Mouse (Mus musculus) forebrain, embryonic 14.5 days (tissue): Measurements from ENCODE around the gene Tff3. TPM values are rescaled to one million over a fixed set of nuclear protein-coding genes. Genes with fewer than 3 reads are reported as not detected.

ENCODE experiments used
- ATAC-seq: fragments of 200-750 bp; cut with Nextera tagmentation; 2 replicates; pipeline ENCODE4 v1.8.0; 2017; ENCODE audit warnings: mild to moderate bottlenecking, moderate library complexity
- DNase-seq: peaks from one replicate; pipeline ENCODE4 v3.0.0-alpha.2; 2015; ENCODE audit warnings: low spot score
- H3K27ac ChIP-seq: fragments of 300-500 bp; sonication (generic); 2 replicates; pipeline ENCODE4 v1.5.1; 2014; ENCODE audit warnings: low read depth, mild to moderate bottlenecking, control low read depth, low read length, moderate library complexity
- H3K27me3 ChIP-seq: fragments of 300-500 bp; sonication (generic); replicated peaks from 2 replicates; pipeline ENCODE4 v1.6.1; 2014; ENCODE audit warnings: low read length, control low read depth, mixed read lengths; ENCODE audit not compliant: control insufficient read depth, insufficient read depth
- H3K36me3 ChIP-seq: fragments of 300-500 bp; sonication (generic); 2 replicates; pipeline ENCODE4 v1.6.1; 2014; ENCODE audit warnings: low read length, control low read depth; ENCODE audit not compliant: control insufficient read depth, insufficient read depth
- H3K4me1 ChIP-seq: fragments of 300-500 bp; sonication (generic); 2 replicates; pipeline ENCODE4 v1.6.1; 2014; ENCODE audit warnings: antibody characterized with exemption, low read length, control low read depth; ENCODE audit not compliant: control insufficient read depth, insufficient read depth
- H3K4me2 ChIP-seq: fragments of 300-500 bp; sonication (generic); 2 replicates; pipeline ENCODE4 v1.6.1; 2014; ENCODE audit warnings: mild to moderate bottlenecking, control low read depth, low read length
- H3K4me3 ChIP-seq: fragments of 300-500 bp; sonication (generic); 2 replicates; pipeline ENCODE4 v1.5.1; 2014; ENCODE audit warnings: low read depth, low read length, control low read depth
- H3K9ac ChIP-seq: fragments of 300-500 bp; sonication (generic); 2 replicates; pipeline ENCODE4 v1.6.1; 2014; ENCODE audit warnings: mild to moderate bottlenecking, low read length, control low read depth, moderate library complexity
- H3K9me3 ChIP-seq: fragments of 300-500 bp; sonication (generic); replicated peaks from 2 replicates; pipeline ENCODE4 v1.6.1; 2016; ENCODE audit warnings: low read length, control low read depth, mixed read lengths; ENCODE audit not compliant: control insufficient read depth
- WGBS: fragments of 180-500 bp; shearing (Covaris S2); extraction: QIAGEN DNeasy Blood & Tissue Kit; methylation state at CpG from one replicate; pipeline ENCODE4 v1.1.7; 2014; 5-methylcytosine and 5-hydroxymethylcytosine counted together
- polyA plus RNA-seq: library from polyadenylated mRNA; unstranded; fragments of >200 nt; fragmentation: Nextera tagmentation; extraction: Ambion mirVana; gene quantifications from 2 replicates; pipeline ENCODE4 v1.2.1, GENCODE M21; 2014

Gene Tff3
- polyA plus RNA-seq, 1 experiment from 2014 or later = 1.6 TPM

DNA sequence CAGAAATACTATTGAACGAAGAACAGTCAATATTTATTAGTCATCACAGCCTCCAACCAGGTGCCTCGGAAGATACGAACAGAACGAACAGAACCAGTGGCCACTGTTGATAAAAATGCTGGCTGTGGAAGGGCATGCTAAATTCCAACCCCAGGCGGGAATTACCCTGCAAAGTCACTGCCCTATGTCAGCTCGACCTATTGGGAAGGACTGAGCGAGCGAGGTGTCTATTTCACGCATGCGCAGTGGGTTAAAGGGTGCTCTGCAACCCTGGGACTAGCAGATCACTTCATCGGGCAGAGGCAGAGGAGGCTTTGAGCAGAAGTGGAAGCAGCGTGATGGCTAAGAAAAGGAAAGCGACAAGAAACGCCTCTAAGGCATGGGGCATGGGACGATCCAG, 4.3 kb upstream of the Tff3 start:
- H3K9ac ChIP-seq = no peak overlapping the region
- H3K36me3 ChIP-seq = no peaks in the 10 kb centered on the region
- no peak overlapping the region for H3K4me2 ChIP-seq
- no peak overlapping the region for H3K4me3 ChIP-seq
- DNase-seq (no peak), ATAC-seq (no peak)
- H3K27ac ChIP-seq = no peak overlapping the region
- H3K9me3 ChIP-seq = no peaks in the 10 kb centered on the region
- no peaks in the 10 kb centered on the region for H3K27me3 ChIP-seq
- H3K4me1 ChIP-seq = no peaks in the 10 kb centered on the region
- 80% methylated on average over 15 of the region's 15 CpGs for WGBS

DNA sequence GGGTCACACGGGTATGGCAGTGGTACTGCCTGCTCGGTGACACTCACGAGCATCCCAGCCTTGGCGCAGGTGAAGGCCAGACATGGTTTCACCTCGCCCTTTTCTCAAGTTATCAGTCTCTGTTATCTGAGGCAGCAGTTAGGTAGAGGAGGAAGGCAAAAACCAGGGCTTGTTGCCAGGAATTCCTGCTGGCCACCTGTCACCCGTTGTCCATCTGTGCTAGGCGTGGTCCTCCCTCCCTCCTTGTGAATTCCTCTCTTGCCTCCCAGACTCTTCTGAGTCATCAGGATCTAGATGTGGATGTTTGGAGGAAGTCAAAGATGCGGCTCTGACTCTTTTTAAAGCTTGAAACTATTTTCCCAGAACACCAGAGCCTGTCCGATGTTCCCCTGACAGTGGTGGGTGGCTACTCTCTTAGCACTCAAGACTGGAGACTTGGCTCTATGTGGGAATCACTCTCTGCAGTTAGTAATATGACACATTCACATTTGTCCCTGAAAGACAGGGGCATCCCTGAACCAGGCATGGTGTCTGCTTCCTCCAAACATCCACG, 1.9 kb upstream of the Tff3 start:
- DNase-seq (no peak), ATAC-seq (no peak)
- no peak overlapping the region for H3K27ac ChIP-seq
- H3K9ac ChIP-seq = no peak overlapping the region
- no peaks in the 10 kb centered on the region for H3K36me3 ChIP-seq
- no peaks in the 10 kb centered on the region for H3K4me1 ChIP-seq
- no peak overlapping the region for H3K4me2 ChIP-seq
- no peak overlapping the region for H3K4me3 ChIP-seq
- 86% methylated on average over 10 of the region's 10 CpGs for WGBS
- no peaks in the 10 kb centered on the region for H3K9me3 ChIP-seq
- H3K27me3 ChIP-seq = no peaks in the 10 kb centered on the region

DNA sequence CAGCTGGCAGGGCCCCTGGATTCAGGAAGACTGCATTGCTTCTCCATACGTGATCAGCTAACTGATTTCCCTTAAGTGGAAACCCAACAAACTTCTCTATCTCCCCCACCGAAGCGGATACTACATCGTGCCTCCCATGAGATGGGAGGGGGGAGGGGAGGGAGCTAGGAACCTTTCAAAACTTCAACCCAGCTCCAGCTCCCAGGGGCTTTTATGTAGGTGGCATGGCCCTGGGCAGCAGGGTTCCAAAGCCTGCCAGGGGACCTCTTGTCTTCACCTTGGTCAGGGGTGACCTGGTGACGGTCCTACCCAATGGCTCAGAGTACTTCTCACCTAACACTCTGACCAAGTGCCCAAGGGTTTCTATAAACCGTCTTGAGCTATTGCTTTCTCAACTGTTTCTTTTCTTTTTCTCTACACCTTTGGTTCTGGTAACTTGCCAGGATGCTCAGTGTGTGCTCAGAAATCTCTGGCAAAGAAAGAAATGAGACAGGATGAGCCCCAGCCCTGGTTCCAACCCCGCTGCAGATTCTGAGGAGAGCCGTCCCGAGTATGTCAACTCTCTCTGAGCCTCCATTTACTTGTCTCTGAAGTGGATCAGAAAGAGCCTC, 633 bp downstream of the Tff3 start:
- Histone ChIP-seq H3K27ac (no peak overlapping the region), H3K4me2 (no peak overlapping the region), H3K9me3 (no peaks in the 10 kb centered on the region), H3K9ac (no peak overlapping the region), H3K36me3 (no peaks in the 10 kb centered on the region), H3K4me3 (no peak overlapping the region), H3K27me3 (no peaks in the 10 kb centered on the region), H3K4me1 (no peaks in the 10 kb centered on the region)
- 83% methylated on average over 9 of the region's 9 CpGs for WGBS
- DNase-seq (no peak), ATAC-seq (no peak)

DNA sequence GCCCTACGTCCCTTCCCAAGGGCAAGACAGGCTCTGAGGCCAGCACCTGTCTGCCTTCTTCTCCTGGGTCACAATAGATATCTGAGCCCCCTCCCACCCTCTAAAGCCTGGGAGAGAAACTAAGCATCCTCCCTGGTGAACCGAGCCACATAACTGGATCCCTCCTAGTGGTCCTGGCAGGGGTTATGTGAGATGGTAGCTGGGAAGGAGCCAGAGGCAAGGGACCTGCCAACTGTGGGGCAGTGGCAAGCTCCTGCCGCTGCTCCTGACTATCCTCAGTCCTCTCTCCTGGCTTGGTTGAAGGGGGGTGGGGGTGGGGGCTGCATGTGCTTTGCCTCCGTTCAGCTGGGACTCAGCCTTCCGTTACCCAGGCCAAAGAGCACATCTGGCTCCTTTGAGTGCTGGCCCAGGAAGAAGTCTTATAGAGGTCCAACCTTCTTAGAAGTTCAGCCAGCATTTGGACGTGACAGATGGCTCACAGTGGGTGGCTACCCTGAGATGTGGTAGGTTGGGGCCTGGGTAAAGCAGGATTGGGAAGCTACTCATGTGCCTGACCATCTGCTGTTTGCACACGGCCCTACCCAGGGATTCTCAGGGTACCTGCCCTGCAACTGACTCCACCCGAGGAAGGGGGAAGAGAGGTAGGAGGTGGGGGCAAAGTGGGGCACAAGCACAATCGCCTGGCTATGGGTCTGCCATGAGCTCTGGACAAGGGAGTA, 3.7 kb downstream of the Tff3 start:
- Histone ChIP-seq H3K4me2 (no peak overlapping the region), H3K9ac (no peak overlapping the region), H3K36me3 (no peaks in the 10 kb centered on the region), H3K4me1 (no peaks in the 10 kb centered on the region), H3K9me3 (no peaks in the 10 kb centered on the region), H3K4me3 (no peak overlapping the region), H3K27me3 (no peaks in the 10 kb centered on the region), H3K27ac (no peak overlapping the region)
- DNase-seq (peak; percentile 66), ATAC-seq (peak; percentile 61)
- WGBS = 50% methylated on average over 9 of the region's 9 CpGs

DNA sequence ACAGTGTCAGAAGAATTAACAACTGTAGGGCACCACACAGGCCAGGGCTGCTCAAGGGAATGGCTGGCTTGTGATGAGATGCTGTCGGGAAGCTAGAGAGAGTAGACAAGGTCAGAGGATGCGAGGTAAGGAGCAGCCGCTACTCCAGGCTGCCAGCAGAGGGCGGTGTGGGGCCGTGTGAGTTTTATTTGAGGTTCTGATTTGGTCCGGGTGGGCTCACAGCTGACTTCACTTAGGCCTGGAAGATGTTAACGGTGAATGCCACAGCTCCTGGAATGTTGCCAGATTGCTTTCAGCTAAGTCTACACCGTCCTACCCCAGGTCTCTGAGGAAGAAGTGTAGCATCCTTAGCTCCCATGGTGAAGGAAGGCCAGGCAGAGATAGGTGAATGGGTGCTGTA, 7.5 kb downstream of the Tff3 start:
- no peaks in the 10 kb centered on the region for H3K9me3 ChIP-seq
- 13% methylated on average over 8 of the region's 8 CpGs for WGBS
- no peak for ATAC-seq

DNA sequence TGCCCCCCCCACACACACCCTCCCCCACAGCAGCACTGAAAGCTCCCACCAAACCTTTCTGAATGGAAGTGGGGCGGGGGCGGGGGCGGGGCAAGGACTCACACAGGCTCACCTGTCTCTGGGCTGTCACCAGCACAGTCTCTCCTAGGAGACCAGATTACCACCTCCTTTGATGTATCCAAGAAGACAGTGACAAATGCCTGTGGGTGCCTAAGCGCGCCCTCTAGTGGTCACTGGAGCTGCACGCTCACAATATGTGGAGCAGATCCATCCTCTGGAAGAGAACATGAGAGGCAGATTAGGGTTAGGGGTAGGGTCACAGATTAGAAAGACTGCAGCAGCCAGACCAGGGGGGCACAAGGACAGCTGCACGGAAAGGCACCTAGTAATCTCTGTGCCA, 10.0 kb downstream of the Tff3 start:
- WGBS = 6% methylated on average over 7 of the region's 7 CpGs
- Histone ChIP-seq H3K4me2 (no peak overlapping the region), H3K36me3 (peaks cover 13% of the 10 kb centered on the region), H3K9ac (no peak overlapping the region), H3K4me1 (no peaks in the 10 kb centered on the region), H3K4me3 (no peak overlapping the region), H3K27me3 (no peaks in the 10 kb centered on the region), H3K9me3 (no peaks in the 10 kb centered on the region), H3K27ac (no peak overlapping the region)
- DNase-seq (peak; percentile 83), ATAC-seq (peak; percentile 76)

More for the DNA sequence above, 7.5 kb downstream of the Tff3 start:
- Histone ChIP-seq H3K36me3 (0 out of 2 replicates have a peak, but pooled peaks cover 2% of the 10 kb centered on the region), H3K27ac (no peak overlapping the region), H3K4me2 (no peak overlapping the region), H3K27me3 (no peaks in the 10 kb centered on the region), H3K4me1 (no peaks in the 10 kb centered on the region), H3K4me3 (no peak overlapping the region), H3K9ac (no peak overlapping the region)
- peak; percentile 68 for DNase-seq

DNA sequence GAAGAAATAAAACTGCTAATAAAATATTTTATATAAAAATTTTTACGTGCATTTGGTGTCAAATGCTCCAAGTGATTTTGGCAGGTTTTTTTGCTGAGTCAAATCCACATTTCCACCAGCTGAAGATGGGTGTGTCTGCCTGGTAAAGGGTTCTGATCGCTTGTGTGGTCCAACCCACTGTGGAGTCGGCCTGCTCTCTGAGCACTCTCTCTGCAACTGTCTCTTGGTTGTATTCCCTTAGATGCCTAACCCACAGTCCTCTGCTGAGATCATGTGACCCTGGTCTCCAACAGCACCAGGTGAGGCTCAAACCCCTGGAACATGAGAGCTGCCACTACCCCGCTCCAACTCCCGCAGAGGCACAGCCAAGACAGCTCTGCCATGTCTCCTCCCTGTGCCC, 11.5 kb downstream of the Tff3 start:
- WGBS = 90% methylated on average over 5 of the region's 5 CpGs
- DNase-seq = no peak

DNA sequence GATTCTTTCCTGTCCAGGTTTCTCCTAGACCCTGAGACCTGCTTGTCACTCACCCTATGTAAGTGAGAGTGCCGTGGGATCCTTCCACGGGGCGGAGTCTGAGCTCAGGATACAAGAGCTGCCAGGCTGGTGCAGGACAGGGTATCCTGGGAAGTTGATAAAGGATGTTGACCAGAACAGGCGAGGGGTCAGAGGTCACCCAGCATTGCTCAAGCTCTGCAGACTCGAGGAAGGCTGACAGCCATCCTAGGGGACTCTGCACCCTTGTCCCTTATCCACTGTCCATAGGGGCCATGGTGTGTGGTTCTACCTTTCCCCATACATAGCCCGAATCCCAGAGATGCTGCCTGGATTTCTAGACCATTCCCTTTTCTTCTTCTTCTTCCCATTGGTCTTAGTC, 13.4 kb downstream of the Tff3 start:
- Histone ChIP-seq H3K36me3 (peaks cover 39% of the 10 kb centered on the region), H3K27me3 (no peaks in the 10 kb centered on the region), H3K4me1 (no peaks in the 10 kb centered on the region), H3K4me2 (no peak overlapping the region), H3K9me3 (no peaks in the 10 kb centered on the region), H3K4me3 (no peak overlapping the region), H3K9ac (no peak overlapping the region), H3K27ac (no peak overlapping the region)
- 74% methylated on average over 6 of the region's 6 CpGs for WGBS
- ATAC-seq (no peak), DNase-seq (no peak)

More for the DNA sequence above, 11.5 kb downstream of the Tff3 start:
- peaks cover 21% of the 10 kb centered on the region for H3K36me3 ChIP-seq
- H3K9me3 ChIP-seq = no peaks in the 10 kb centered on the region
- no peak overlapping the region for H3K9ac ChIP-seq
- H3K4me1 ChIP-seq = no peaks in the 10 kb centered on the region
- ATAC-seq = no peak
- no peak overlapping the region for H3K27ac ChIP-seq
- H3K27me3 ChIP-seq = no peaks in the 10 kb centered on the region
- H3K4me2 ChIP-seq = no peak overlapping the region
- no peak overlapping the region for H3K4me3 ChIP-seq
